Mouse (Mus musculus): ENCODE data around the gene Sec24d. TPM values are rescaled to one million over a fixed set of nuclear protein-coding genes. Genes with fewer than 3 reads are reported as not detected.

The Sec24d gene
- polyA plus RNA-seq, 1 experiment from 2014 or later, result 16.1 TPM

DNA sequence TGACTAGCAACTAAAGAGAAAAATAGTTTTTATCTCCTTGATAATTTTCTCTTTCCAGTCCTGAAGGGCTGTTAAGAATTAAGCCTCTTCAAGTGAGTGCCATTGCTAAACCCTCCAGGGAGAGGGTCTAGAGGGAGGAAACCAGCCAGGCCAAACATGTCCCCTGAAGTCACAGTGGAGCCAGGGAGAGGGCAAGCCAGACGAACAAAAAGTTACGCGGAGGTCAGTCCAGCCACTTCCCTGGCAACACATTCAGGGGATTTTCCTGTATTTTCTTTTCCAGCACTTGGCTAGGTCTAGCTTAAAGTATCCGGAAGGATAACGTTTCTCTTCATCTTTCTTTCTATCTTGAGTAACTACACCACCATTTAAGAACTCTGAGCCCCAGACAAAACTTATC, 22.9 kb upstream of the Sec24d start:
- Histone ChIP-seq H3K27ac (no peak overlapping the region), H3K4me3 (replicated peaks; ENCODE audit: low read length) (no peak overlapping the region), H3K36me3 (replicated peaks; ENCODE audit: control insufficient read depth, insufficient read depth) (no peaks in the 10 kb centered on the region), H3K9ac (no peak overlapping the region), H3K4me2 (replicated peaks) (no peak overlapping the region), H3K9me3 (ENCODE audit: control insufficient read depth, low read length) (no peaks in the 10 kb centered on the region), H3K27me3 (ENCODE audit: control insufficient read depth, insufficient read depth, low read length) (no peaks in the 10 kb centered on the region), H3K4me1 (replicated peaks; ENCODE audit: control insufficient read depth, insufficient read depth, low read length) (no peaks in the 10 kb centered on the region; the same call in 1 of the 2 replicates)
- WGBS, result 73% methylated on average over 5 of the region's 5 CpGs
- ATAC-seq (ENCODE audit: low FRiP score), result no peak
- DNase-seq (ENCODE audit: low spot score), result no peak

DNA sequence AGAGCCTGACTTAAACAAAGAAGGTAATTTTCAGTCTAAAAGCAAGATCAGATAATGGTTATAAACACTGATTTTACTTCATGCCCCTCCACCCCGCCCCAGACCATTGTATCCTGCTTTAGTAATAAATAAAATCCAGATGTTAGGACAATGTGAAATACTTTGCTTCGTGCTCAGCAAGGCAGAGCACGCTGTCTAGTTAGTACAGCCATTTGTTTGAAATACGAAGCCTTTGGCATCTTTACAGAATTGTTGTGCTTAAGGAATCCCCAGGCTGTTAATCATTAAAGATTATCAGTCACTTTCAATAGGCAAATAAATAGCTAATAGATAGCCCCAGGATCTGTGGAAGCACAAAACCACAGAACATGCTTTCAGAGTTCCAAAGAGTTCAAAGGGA, 21.6 kb upstream of the Sec24d start:
- no peak for ATAC-seq (ENCODE audit: low FRiP score)
- 62% methylated on average over 4 of the region's 4 CpGs for WGBS
- H3K4me1 ChIP-seq (replicated peaks; ENCODE audit: control insufficient read depth, insufficient read depth, low read length), result no peaks in the 10 kb centered on the region; the same call in 1 of the 2 replicates
- no peak overlapping the region for H3K27ac ChIP-seq
- no peaks in the 10 kb centered on the region for H3K36me3 ChIP-seq (replicated peaks; ENCODE audit: control insufficient read depth, insufficient read depth)
- no peak for DNase-seq (ENCODE audit: low spot score)
- H3K4me2 ChIP-seq (replicated peaks), result no peak overlapping the region
- H3K27me3 ChIP-seq (ENCODE audit: control insufficient read depth, insufficient read depth, low read length), result no peaks in the 10 kb centered on the region
- H3K9me3 ChIP-seq (ENCODE audit: control insufficient read depth, low read length), result no peaks in the 10 kb centered on the region
- H3K4me3 ChIP-seq (replicated peaks; ENCODE audit: low read length), result no peak overlapping the region
- no peak overlapping the region for H3K9ac ChIP-seq

DNA sequence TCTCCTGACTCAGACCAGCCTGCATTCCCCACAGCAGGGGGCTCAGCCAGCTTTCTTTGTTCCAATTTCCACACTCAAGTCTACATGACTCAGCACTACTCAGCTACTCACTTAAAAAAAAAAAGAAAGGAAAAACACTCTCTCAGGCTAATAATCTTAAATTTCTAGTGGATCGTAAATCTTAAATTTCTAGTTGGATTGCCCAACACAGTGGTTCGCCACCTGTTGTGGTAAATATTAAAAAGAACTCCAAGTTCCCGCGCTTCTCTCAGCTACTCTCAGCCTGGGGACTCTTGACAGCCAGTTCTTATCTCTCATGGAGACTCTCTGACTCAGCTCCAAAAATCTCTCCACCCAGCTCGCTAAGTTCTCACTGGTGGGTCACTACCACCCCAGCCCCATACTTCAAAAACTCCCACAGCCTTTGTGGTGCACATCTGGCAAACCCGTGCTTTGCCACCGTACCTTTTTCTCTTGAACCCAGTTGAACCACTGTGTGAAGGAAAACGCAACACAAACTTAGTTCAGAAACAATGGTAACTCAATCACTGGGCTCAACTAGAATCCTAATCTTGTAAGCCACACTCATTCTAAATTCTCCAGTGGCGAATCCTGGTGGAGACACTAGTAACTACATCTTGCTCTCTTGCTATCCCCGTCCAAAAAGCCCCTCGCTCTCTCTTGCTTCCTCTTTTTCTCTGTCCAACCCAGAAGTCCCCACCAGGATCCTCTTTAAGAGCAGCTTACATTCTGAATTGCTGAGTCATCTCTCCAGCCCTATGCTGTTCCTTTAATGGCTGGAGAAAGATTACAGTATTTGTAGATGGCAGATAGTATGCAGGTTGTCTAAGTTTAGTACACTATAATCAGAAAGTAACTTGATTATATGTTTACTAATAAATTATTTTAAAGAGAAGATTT, 10.8 kb upstream of the Sec24d start:
- no peak for ATAC-seq (ENCODE audit: low FRiP score)
- no peak overlapping the region for H3K4me3 ChIP-seq (replicated peaks; ENCODE audit: low read length)
- WGBS, result 84% methylated on average over 11 of the region's 11 CpGs
- H3K4me2 ChIP-seq (replicated peaks), result no peak overlapping the region
- DNase-seq (ENCODE audit: low spot score), result no peak
- H3K9me3 ChIP-seq (ENCODE audit: control insufficient read depth, low read length), result peaks cover 8% of the 10 kb centered on the region; the same call in 1 of the 2 replicates
- H3K36me3 ChIP-seq (replicated peaks; ENCODE audit: control insufficient read depth, insufficient read depth), result no peaks in the 10 kb centered on the region
- H3K27ac ChIP-seq, result no peak overlapping the region
- no peaks in the 10 kb centered on the region for H3K4me1 ChIP-seq (replicated peaks; ENCODE audit: control insufficient read depth, insufficient read depth, low read length)
- no peaks in the 10 kb centered on the region for H3K27me3 ChIP-seq (ENCODE audit: control insufficient read depth, insufficient read depth, low read length)
- no peak overlapping the region for H3K9ac ChIP-seq

DNA sequence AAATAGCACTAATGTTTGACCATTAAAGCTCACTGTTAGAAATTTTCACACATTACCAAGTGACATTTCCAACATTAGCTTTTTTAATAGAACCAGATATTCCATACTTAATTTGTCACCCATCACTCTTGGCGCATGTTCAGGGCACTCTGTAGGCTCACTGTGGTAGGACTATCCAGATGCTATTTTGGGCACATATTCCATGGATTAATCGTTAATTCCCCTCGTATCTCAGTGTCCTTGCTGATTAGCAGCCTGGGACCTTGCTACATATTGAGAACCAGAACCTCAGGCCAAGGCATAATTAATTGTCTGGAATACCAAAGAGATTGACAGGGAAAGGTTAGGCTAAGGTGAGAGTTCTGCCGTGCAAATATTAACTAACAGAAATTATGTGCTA, 8.5 kb upstream of the Sec24d start:
- peaks cover 8% of the 10 kb centered on the region; the same call in 1 of the 2 replicates for H3K9me3 ChIP-seq (ENCODE audit: control insufficient read depth, low read length)
- no peak overlapping the region for H3K9ac ChIP-seq
- no peak overlapping the region for H3K27ac ChIP-seq
- no peak for ATAC-seq (ENCODE audit: low FRiP score)
- no peak overlapping the region for H3K4me2 ChIP-seq (replicated peaks)
- H3K4me3 ChIP-seq (replicated peaks; ENCODE audit: low read length), result no peak overlapping the region
- DNase-seq (ENCODE audit: low spot score), result no peak
- no peaks in the 10 kb centered on the region for H3K27me3 ChIP-seq (ENCODE audit: control insufficient read depth, insufficient read depth, low read length)
- 72% methylated on average over 4 of the region's 4 CpGs for WGBS
- no peaks in the 10 kb centered on the region for H3K36me3 ChIP-seq (replicated peaks; ENCODE audit: control insufficient read depth, insufficient read depth)
- no peaks in the 10 kb centered on the region for H3K4me1 ChIP-seq (replicated peaks; ENCODE audit: control insufficient read depth, insufficient read depth, low read length)

DNA sequence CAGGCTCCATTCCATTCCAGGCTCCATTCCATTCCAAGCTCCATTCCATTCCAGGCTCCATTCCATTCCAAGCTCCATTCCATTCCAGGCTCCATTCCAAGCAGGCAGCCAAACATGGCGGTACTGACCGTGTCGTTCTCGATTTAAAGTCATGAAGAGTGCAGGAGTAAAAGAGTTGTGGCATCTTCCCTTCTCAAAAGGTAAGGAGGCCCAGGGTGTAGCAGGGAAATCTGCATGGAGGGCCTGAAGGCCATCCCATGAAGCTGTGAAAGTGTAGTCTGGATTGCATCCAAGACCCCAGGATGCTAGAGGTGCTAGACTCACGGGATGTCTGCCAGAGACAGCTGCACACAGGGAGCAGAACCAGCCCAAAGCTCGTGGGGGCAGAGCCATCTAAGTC, 2.5 kb upstream of the Sec24d start:
- 62% methylated on average over 6 of the region's 6 CpGs for WGBS
- ATAC-seq (ENCODE audit: low FRiP score) (no peak), DNase-seq (ENCODE audit: low spot score) (no peak)
- Histone ChIP-seq H3K9ac (no peak overlapping the region), H3K36me3 (replicated peaks; ENCODE audit: control insufficient read depth, insufficient read depth) (no peaks in the 10 kb centered on the region), H3K4me3 (replicated peaks; ENCODE audit: low read length) (no peak overlapping the region; the same call in 1 of the 2 replicates), H3K27me3 (ENCODE audit: control insufficient read depth, insufficient read depth, low read length) (peaks cover 17% of the 10 kb centered on the region), H3K9me3 (ENCODE audit: control insufficient read depth, low read length) (no peaks in the 10 kb centered on the region), H3K4me1 (replicated peaks; ENCODE audit: control insufficient read depth, insufficient read depth, low read length) (0 out of 2 replicates have a peak, but pooled peaks cover 3% of the 10 kb centered on the region), H3K4me2 (replicated peaks) (0 out of 2 replicates have a peak overlapping the region, but pooled peaks have one; percentile 3), H3K27ac (no peak overlapping the region)

DNA sequence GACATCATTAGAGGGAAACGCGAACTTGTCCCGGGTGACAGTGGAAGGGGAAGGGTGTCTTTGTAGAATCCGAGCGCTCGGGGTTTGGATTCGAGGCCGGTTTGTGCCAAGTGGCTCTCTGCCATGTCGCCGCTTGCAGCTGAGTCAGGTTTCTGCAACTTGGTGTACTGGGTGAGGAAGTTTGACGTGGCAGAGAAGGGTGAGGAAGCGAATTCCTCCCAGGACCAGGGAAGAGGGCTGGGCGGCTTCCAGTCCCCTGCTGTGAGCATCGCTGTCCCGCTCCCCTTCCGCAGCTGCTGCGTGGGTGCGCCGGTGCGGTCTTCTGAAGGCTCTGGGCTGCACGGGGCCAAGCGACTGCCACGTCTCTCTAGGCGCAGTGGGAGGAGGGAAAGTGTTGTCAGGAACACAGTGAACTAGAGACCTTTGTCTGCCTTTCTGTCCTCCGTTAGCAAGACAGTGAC, 516 bp downstream of the Sec24d start:
- DNase-seq (ENCODE audit: low spot score) (peak; percentile 50), ATAC-seq (ENCODE audit: low FRiP score) (peak; percentile 65)
- peak overlapping the region; percentile 93 for H3K4me2 ChIP-seq (replicated peaks)
- H3K4me3 ChIP-seq (replicated peaks; ENCODE audit: low read length), result peak overlapping the region; percentile 56
- H3K27me3 ChIP-seq (ENCODE audit: control insufficient read depth, insufficient read depth, low read length), result peaks cover 17% of the 10 kb centered on the region
- H3K36me3 ChIP-seq (replicated peaks; ENCODE audit: control insufficient read depth, insufficient read depth), result no peaks in the 10 kb centered on the region
- 0 out of 2 replicates have a peak, but pooled peaks cover 3% of the 10 kb centered on the region for H3K4me1 ChIP-seq (replicated peaks; ENCODE audit: control insufficient read depth, insufficient read depth, low read length)
- H3K9ac ChIP-seq, result peak overlapping the region; percentile 60
- H3K27ac ChIP-seq, result no peak overlapping the region
- H3K9me3 ChIP-seq (ENCODE audit: control insufficient read depth, low read length), result no peaks in the 10 kb centered on the region
- whole genome bisulfite sequencing, result 1% methylated on average over 25 of the region's 25 CpGs

DNA sequence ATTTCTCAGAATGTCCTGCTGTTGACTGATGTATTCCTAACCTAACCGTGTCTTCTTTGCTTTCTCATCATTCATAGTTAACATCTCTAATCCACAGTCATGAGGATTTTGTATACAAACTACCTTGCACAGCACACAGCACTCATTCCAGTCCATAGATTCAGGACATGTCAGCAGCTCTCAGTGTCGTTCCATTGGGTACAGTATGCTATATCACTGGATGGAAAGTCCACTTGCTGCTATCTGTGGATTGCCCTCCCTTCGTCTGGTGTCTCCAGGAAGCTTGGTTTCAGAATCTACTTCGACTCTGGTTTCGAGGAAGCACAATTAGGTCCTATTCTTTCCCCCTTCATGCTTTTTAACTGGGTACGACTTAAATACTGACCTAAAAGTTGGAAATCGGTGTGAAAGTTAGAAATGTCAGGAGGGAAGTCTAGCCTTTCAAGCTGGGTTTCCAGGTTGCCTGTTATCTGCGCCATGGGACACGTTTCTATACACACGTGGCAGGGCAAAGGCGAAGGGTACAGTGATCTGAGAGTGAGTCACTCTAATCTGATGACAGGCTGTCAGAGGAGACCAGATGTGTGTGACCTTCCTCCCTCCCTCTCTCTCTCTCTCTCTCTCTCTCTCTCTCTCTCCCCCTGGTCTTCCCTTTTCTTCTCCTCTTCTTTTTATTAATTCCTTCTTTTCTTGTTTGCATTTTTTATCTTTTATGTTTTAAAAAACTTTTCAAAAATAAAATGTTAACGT, 15.8 kb downstream of the Sec24d start:
- no peak overlapping the region for H3K9ac ChIP-seq
- no peak overlapping the region for H3K27ac ChIP-seq
- no peak overlapping the region for H3K4me2 ChIP-seq (replicated peaks)
- DNase-seq (ENCODE audit: low spot score) (no peak), ATAC-seq (ENCODE audit: low FRiP score) (no peak)
- no peaks in the 10 kb centered on the region for H3K9me3 ChIP-seq (ENCODE audit: control insufficient read depth, low read length)
- H3K27me3 ChIP-seq (ENCODE audit: control insufficient read depth, insufficient read depth, low read length), result no peaks in the 10 kb centered on the region
- WGBS, result 88% methylated on average over 12 of the region's 12 CpGs
- no peaks in the 10 kb centered on the region for H3K36me3 ChIP-seq (replicated peaks; ENCODE audit: control insufficient read depth, insufficient read depth)
- H3K4me3 ChIP-seq (replicated peaks; ENCODE audit: low read length), result no peak overlapping the region
- no peaks in the 10 kb centered on the region for H3K4me1 ChIP-seq (replicated peaks; ENCODE audit: control insufficient read depth, insufficient read depth, low read length)

DNA sequence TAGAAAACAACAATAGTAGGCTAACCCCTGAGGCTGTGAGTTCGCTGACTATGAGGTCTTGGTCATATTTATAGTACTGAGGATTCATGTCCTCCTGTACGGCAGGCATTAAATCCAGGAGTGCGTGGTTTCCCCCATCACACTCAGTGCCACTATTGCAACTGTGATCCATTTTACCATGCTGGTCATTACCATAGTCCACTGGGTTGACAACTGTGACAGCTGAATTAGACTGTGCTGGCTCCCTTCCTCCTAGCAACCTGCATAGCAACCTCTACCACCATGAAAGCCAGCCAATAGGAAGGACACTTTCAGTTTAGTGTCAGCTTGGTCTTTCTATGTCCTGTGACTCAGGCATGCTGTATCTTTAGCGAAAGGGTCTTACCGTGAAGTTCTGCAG, 17.0 kb downstream of the Sec24d start:
- Histone ChIP-seq H3K4me1 (replicated peaks; ENCODE audit: control insufficient read depth, insufficient read depth, low read length) (no peaks in the 10 kb centered on the region), H3K27ac (no peak overlapping the region), H3K36me3 (replicated peaks; ENCODE audit: control insufficient read depth, insufficient read depth) (no peaks in the 10 kb centered on the region), H3K9me3 (ENCODE audit: control insufficient read depth, low read length) (no peaks in the 10 kb centered on the region), H3K4me2 (replicated peaks) (no peak overlapping the region), H3K4me3 (replicated peaks; ENCODE audit: low read length) (no peak overlapping the region), H3K9ac (no peak overlapping the region), H3K27me3 (ENCODE audit: control insufficient read depth, insufficient read depth, low read length) (no peaks in the 10 kb centered on the region)
- WGBS, result 96% methylated on average over 5 of the region's 5 CpGs
- ATAC-seq (ENCODE audit: low FRiP score), result no peak
- no peak for DNase-seq (ENCODE audit: low spot score)

DNA sequence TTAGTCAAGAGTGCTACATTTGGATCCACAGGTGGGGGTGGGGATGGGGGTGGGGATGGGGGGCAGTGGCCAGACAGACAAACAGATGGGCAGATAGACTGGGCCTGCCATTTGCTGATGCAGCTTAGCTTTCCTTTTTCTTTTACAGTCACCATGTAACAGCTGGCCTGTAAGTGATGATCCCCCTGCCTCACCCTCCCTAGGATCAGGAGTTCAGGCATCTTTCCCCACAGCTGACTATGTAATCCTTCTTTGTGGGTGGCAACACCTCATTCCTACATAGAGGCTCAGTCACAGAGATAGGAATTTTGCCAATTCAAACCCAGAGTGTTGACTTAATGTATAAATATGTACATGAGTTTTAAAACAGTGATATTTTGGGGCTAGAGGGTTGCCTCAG, 18.4 kb downstream of the Sec24d start:
- no peaks in the 10 kb centered on the region for H3K36me3 ChIP-seq (replicated peaks; ENCODE audit: control insufficient read depth, insufficient read depth)
- no peaks in the 10 kb centered on the region for H3K9me3 ChIP-seq (ENCODE audit: control insufficient read depth, low read length)
- H3K4me1 ChIP-seq (replicated peaks; ENCODE audit: control insufficient read depth, insufficient read depth, low read length), result no peaks in the 10 kb centered on the region
- ATAC-seq (ENCODE audit: low FRiP score) (no peak), DNase-seq (ENCODE audit: low spot score) (no peak)
- no peak overlapping the region for H3K27ac ChIP-seq
- H3K27me3 ChIP-seq (ENCODE audit: control insufficient read depth, insufficient read depth, low read length), result no peaks in the 10 kb centered on the region
- H3K4me3 ChIP-seq (replicated peaks; ENCODE audit: low read length), result no peak overlapping the region
- no peak overlapping the region for H3K4me2 ChIP-seq (replicated peaks)
- no peak overlapping the region for H3K9ac ChIP-seq
